Mouse (Mus musculus): ENCODE data around the gene Atg5. TPM values are rescaled to one million over a fixed set of nuclear protein-coding genes. Genes with fewer than 3 reads are reported as not detected.
A peak's percentile ranks its signal among the peaks of the same experiment; 100 is the strongest.
"Not testable (repeated sequence)": the region's sequence is repeated elsewhere in the genome, so short reads cannot be mapped to it uniquely, and the experiment has no call there.

The Atg5 gene
- polyA plus RNA-seq, 1 experiment from 2014 or later = 46.4 TPM

DNA sequence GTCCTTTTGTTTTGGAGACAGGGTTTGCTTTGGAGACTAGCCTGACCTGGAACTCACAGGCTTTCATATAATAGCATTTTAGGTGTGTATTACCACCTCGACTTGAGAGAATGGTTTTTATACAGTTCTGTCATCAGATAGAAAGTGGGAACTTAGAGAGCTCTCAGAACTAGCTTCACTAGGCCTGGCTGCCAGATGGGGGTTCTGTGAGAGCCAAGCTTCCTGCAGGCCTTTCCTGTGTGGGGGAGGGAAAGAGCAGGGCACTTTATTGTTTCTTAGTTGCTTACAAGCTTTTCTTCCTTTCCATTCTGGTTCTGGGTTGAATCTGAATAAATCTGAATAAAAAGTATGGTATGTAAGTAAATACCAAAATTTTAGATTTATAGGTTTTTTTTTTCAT lies 54.0 kb downstream of the Atg5 start:
- H3K9me3 ChIP-seq = no peaks in the 10 kb centered on the region
- H3K27me3 ChIP-seq = no peaks in the 10 kb centered on the region
- H3K36me3 ChIP-seq (replicated peaks) = 0 out of 2 replicates have a peak, but pooled peaks cover 6% of the 10 kb centered on the region
- no peak overlapping the region for H3K9ac ChIP-seq
- 87% methylated on average over 1 of the region's 1 CpGs for WGBS
- no peak for ATAC-seq (ENCODE audit: low FRiP score)
- peaks cover 6% of the 10 kb centered on the region; the same call in 1 of the 2 replicates for H3K4me1 ChIP-seq
- no peak overlapping the region for H3K4me3 ChIP-seq (replicated peaks)
- H3K4me2 ChIP-seq = no peak overlapping the region
- no peak overlapping the region for H3K27ac ChIP-seq

DNA sequence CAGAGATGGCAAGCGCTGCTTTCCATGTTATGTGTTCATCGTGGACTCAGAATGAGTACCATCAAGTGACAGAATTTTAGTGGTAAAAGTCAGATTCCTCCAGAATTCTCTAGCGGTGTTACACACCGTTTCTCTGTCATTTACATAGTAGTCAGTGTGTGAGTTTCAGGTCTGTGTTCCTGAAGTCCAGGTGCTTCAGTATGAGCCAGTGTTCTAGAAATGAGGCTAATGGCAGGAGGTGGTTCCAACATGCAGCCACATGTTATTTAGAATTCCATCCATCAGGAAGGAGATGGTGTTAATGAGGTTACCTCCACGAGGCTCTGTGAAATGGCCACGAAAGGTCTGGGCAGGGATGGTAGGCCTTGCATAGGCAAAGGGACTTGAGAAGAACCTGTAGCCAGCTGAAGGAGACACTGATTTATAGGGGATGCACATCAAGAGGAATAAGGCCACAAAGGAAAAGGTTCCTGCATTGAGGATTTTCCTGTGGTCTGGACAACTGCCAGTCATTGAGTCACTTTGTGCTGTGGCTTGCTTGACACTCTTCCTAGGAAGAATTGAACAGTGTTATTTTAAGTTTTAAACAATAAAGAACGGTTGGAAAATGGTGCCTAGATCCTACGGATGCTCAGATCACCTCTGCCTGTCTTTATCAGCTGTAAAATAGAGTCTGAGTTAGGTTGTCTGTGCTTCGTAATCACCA lies 55.1 kb downstream of the Atg5 start:
- no peak for ATAC-seq (ENCODE audit: low FRiP score)
- Histone ChIP-seq H3K9ac (no peak overlapping the region), H3K27ac (no peak overlapping the region), H3K4me3 (replicated peaks) (no peak overlapping the region), H3K36me3 (replicated peaks) (0 out of 2 replicates have a peak, but pooled peaks cover 6% of the 10 kb centered on the region), H3K4me2 (no peak overlapping the region), H3K9me3 (no peaks in the 10 kb centered on the region), H3K4me1 (peaks cover 6% of the 10 kb centered on the region; the same call in 1 of the 2 replicates), H3K27me3 (no peaks in the 10 kb centered on the region)
- 91% methylated on average over 9 of the region's 9 CpGs for WGBS

DNA sequence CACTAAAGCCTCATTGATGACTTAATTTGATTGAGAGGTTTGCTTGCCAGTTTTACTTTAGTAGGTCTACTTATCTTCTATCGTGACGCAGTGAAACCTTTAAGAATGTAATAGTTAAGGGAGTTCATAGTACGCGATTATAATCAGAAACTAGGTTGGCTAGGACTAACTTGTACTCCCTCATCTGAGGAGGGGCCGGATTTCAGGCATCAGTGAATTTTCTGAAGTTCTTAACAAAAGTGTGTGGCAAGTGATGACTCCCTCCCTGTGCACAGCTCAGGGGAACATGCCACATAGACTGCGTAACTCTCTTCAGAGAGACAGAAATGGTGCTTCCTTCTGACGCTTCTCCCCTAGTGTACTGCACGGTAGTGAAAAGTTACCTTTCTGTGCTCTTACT lies 55.7 kb downstream of the Atg5 start:
- Histone ChIP-seq H3K4me2 (no peak overlapping the region), H3K9ac (no peak overlapping the region), H3K27me3 (no peaks in the 10 kb centered on the region), H3K27ac (no peak overlapping the region), H3K9me3 (no peaks in the 10 kb centered on the region), H3K4me3 (replicated peaks) (no peak overlapping the region), H3K36me3 (replicated peaks) (0 out of 2 replicates have a peak, but pooled peaks cover 6% of the 10 kb centered on the region), H3K4me1 (peaks cover 6% of the 10 kb centered on the region; the same call in 1 of the 2 replicates)
- 93% methylated on average over 8 of the region's 8 CpGs for WGBS
- ATAC-seq (ENCODE audit: low FRiP score) = no peak

DNA sequence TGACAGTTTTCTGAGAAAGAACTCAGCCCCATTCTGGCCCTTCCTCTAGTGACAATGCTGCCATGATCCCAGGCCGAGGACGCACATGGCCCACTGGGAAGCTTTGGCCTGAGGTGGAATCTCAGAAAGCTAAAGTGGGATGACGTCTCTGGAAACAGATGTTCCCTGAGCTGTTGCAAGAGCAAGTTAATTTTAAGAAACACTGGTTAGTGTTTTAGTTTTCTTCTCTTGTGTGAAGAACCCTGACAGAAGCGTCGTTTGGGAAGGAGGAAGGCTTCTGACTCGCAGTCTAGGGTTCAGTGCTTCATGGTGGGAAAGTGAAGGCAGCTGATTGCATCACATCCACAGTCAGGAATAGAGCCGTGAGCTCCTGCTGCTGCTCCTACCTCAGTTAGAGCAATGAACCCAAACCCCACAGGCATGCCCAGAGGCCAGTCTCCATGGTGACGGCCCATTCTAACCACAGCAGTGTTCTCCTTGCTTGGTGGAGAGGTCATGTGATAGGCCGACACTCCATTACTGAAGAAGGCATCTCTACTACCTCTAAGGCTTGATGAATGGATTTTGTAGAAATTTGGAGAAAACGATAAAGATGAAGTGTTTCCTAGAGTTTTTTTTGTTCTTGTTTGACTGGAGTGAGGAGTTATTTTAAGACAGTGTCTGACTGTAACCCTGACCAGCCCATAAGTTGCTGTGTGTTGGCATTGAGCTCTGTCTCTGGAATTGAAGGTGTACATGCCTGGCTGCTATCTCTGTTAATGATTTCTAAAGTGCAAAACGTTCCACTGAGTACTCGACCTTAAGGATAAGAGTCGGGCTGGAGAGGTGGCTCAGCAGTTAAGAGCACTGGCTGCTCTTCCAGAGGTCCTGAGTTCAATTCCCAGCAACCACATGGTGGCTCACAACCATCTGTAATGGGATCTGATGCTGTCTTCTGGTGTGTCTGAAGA lies 57.7 kb downstream of the Atg5 start:
- H3K9me3 ChIP-seq = no peaks in the 10 kb centered on the region
- peak; percentile 41; the same call in 1 of the 2 replicates for ATAC-seq (ENCODE audit: low FRiP score)
- WGBS = 77% methylated on average over 13 of the region's 13 CpGs

DNA sequence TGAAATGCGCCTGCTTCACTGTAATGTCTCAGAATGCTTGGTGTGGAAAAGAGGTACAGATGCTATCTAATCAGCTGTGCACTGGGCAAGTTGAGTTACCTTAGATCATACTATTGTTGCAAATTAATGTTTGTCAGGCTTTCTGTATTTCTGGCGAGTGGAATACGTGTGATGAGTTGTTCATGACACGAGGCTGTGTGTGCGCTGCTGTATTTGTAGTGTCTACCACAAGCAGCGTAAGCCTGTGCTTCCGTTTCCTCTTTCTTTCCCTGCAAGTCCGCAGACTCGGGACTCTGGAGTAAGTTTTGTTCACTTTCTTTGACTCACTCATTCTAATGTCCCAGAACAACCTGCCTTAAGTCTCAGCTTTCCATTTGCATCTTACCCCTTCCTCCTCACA lies 58.9 kb downstream of the Atg5 start:
- no peak for ATAC-seq (ENCODE audit: low FRiP score)
- Histone ChIP-seq H3K27ac (no peak overlapping the region), H3K9me3 (no peaks in the 10 kb centered on the region), H3K4me1 (peaks cover 6% of the 10 kb centered on the region; the same call in 1 of the 2 replicates), H3K4me3 (replicated peaks) (no peak overlapping the region), H3K4me2 (no peak overlapping the region), H3K9ac (no peak overlapping the region), H3K27me3 (no peaks in the 10 kb centered on the region), H3K36me3 (replicated peaks) (no peaks in the 10 kb centered on the region)
- 92% methylated on average over 9 of the region's 9 CpGs for WGBS

More for the DNA sequence above, 57.7 kb downstream of the Atg5 start:
- no peak overlapping the region for H3K27ac ChIP-seq
- no peak overlapping the region for H3K4me3 ChIP-seq (replicated peaks)
- H3K36me3 ChIP-seq (replicated peaks) = 0 out of 2 replicates have a peak, but pooled peaks cover 2% of the 10 kb centered on the region
- H3K9ac ChIP-seq = no peak overlapping the region
- no peaks in the 10 kb centered on the region for H3K27me3 ChIP-seq
- H3K4me1 ChIP-seq = peaks cover 6% of the 10 kb centered on the region; the same call in 1 of the 2 replicates
- H3K4me2 ChIP-seq = no peak overlapping the region

DNA sequence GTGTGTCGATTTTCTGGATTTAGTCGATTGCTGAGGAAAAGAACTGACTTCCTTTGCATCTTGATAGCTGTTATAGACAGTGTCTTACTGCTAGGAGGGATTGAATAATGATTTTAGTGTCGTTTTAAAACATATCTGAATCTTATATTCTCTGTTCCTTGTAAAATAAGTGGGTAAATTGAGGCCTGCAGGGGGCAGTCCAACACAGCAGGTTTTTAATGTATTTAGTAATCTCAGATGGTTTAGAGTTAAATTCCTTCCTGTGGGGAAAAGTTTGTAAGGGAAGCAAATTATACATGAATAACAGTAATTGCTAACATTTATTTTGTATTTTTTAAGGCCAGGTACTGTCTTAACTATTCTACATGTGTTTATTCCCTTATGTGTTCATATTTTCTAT lies 60.2 kb downstream of the Atg5 start:
- WGBS = 76% methylated on average over 3 of the region's 3 CpGs
- H3K9ac ChIP-seq = no peak overlapping the region
- no peak for ATAC-seq (ENCODE audit: low FRiP score)
- peaks cover 6% of the 10 kb centered on the region; the same call in 1 of the 2 replicates for H3K4me1 ChIP-seq
- no peaks in the 10 kb centered on the region for H3K9me3 ChIP-seq
- H3K27me3 ChIP-seq = no peaks in the 10 kb centered on the region
- H3K27ac ChIP-seq = no peak overlapping the region
- H3K4me3 ChIP-seq (replicated peaks) = no peak overlapping the region
- H3K36me3 ChIP-seq (replicated peaks) = no peaks in the 10 kb centered on the region
- H3K4me2 ChIP-seq = no peak overlapping the region

DNA sequence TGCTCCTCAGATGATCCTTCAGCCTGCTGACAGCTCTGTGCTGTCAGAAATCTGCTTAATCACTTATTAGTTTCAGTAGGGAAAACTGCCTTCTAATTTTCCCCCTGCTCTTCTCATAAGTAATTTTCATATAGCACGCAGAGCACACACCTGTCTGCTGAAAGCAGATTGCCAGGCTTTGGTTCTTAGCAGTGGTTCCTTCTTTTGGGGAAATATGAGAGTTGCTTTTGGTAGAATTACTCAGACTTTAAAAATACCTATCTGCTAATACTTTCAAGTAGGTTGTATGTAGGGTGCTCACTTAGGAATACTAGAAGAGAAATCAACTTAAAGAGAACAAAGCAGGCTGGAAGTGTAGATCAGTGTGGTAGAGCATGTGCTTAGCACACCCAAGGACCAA lies 62.6 kb downstream of the Atg5 start:
- H3K9ac ChIP-seq = no peak overlapping the region
- no peaks in the 10 kb centered on the region for H3K27me3 ChIP-seq
- H3K4me1 ChIP-seq = peaks cover 4% of the 10 kb centered on the region; the same call in 1 of the 2 replicates
- no peaks in the 10 kb centered on the region for H3K9me3 ChIP-seq
- H3K4me2 ChIP-seq = no peak overlapping the region
- ATAC-seq (ENCODE audit: low FRiP score) = no peak
- H3K36me3 ChIP-seq (replicated peaks) = no peaks in the 10 kb centered on the region
- H3K4me3 ChIP-seq (replicated peaks) = no peak overlapping the region
- H3K27ac ChIP-seq = no peak overlapping the region
- 88% methylated on average over 1 of the region's 1 CpGs for WGBS

DNA sequence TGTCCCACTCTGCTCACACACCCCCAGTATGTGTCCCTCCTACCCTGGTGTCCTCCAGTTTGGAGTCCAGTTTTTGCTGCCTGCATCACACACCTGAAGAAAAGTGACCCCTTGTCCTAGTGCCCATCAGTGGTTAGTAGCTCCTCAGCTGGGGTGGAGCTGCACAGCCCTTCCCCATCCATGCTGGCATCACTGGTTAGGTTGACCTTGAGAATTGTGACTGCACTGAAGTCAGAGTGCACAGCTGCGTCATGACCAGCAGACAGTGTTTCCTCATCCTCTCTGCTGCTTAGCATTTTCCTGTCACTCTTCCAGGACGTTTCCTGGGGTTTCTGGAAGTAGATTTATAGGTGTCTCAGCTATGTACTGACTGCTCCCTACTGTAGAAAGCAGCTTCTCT lies 63.3 kb downstream of the Atg5 start:
- Histone ChIP-seq H3K4me2 (no peak overlapping the region), H3K27ac (no peak overlapping the region), H3K9ac (no peak overlapping the region), H3K4me1 (no peaks in the 10 kb centered on the region), H3K4me3 (replicated peaks) (no peak overlapping the region), H3K9me3 (no peaks in the 10 kb centered on the region), H3K36me3 (replicated peaks) (no peaks in the 10 kb centered on the region), H3K27me3 (no peaks in the 10 kb centered on the region)
- ATAC-seq (ENCODE audit: low FRiP score) = no peak
- 84% methylated on average over 2 of the region's 2 CpGs for WGBS

DNA sequence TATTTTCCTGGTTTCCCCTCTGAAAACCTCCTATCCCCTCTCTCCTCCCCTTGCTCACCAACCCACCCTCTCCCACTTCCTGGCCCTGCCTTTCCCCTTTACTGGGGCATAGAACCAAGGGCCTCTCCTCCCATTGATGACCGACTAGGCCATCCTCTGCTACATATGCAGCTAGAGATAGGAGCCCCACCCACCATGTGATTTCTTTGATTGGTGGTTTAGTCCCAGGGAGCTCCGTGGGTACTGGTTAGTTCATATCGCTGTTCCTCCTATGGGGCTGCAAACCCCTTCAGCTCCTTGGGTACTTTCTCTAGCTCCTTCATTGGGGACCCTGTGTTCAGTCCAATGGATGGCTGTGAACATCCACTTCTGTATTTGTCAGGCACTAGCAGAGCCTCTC lies 64.5 kb downstream of the Atg5 start:
- not testable (repeated sequence) for H3K27me3 ChIP-seq; H3K4me3 ChIP-seq (replicated peaks); H3K9ac ChIP-seq; H3K4me2 ChIP-seq; H3K36me3 ChIP-seq (replicated peaks); H3K4me1 ChIP-seq; H3K27ac ChIP-seq; H3K9me3 ChIP-seq; ATAC-seq (ENCODE audit: low FRiP score)
- 94% methylated on average over 3 of the region's 3 CpGs for WGBS

DNA sequence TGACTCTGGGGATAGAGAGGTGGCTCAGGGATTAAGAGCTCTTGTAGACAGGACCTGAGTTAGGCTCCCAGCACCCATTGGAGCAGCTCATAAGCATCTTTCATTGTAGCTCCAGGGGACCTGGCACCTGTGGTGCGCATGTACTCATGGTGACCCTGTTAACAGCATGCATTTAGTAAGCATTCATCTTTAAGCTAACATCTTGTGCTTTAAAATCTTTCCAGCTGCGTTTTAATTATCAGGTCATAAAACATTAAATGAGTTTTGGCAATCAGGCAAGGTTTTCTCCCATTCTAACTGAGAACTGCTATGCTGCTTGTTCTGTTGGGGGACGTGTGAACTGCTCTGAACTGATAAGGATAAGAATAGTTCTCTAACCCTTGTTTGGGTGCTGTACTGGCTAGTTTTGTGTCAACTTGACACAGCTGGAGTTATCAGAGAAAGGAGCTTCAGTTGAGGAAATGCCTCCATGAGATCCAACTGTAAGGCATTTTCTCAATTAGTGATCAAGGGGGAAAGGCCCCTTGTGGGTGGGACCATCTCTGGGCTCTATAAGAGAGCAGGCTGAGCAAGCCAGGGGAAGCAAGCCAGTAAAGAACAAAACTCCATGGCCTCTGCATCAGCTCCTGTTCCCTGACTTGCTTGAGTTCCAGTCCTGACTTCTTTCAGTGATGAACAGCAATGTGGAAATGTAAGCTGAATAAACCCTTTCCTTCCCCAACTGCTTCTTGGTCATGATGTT lies 68.7 kb downstream of the Atg5 start:
- not testable (repeated sequence) for ATAC-seq (ENCODE audit: low FRiP score); H3K4me1 ChIP-seq; H3K9me3 ChIP-seq; H3K4me3 ChIP-seq (replicated peaks); H3K4me2 ChIP-seq; H3K9ac ChIP-seq; H3K27ac ChIP-seq; H3K27me3 ChIP-seq; H3K36me3 ChIP-seq (replicated peaks)
- WGBS = 80% methylated on average over 3 of the region's 3 CpGs

DNA sequence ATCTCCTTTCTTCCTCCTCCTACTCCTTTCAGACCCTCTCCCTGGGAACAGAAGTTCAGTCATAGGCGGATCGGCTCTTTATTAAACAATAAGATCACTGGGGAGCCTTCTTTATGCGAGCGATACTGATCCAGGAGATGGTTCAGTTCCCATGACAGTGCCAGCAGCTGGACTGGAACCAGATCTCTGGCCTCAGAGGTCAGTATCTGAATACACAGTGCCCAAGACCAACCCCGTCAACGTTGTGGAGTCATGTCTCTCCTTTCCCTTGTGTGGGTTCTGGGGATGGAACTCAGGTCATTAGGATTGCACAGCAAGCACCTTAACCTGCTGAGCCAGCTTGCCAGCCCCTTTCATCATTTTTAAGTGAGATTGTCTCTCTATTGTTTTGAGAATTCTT lies 70.4 kb downstream of the Atg5 start:
- H3K4me3 ChIP-seq (replicated peaks) = no peak overlapping the region
- H3K4me1 ChIP-seq = peaks cover 5% of the 10 kb centered on the region
- WGBS = 63% methylated on average over 6 of the region's 6 CpGs
- no peak overlapping the region for H3K27ac ChIP-seq
- H3K9ac ChIP-seq = no peak overlapping the region
- no peaks in the 10 kb centered on the region for H3K9me3 ChIP-seq
- H3K36me3 ChIP-seq (replicated peaks) = no peaks in the 10 kb centered on the region
- H3K27me3 ChIP-seq = no peaks in the 10 kb centered on the region
- ATAC-seq (ENCODE audit: low FRiP score) = no peak
- no peak overlapping the region for H3K4me2 ChIP-seq

DNA sequence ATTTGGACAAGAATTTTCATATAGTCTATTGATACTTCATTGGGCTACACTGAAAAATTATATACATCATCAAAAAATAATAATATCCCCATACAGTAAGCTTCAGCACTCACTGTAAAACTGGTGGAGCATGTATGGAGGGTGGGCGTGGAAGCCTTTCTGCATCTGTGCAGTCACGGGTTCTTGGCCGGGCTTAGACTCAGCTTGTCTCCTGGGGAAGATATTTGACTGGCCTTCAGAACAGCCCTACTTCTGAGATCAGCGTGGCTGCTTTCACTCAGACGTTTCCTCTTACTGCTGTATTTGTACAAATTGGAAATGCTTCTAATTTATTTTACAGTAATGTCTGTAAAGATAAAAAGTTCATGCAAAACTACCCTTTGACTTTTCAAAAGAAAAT lies 71.2 kb downstream of the Atg5 start:
- no peaks in the 10 kb centered on the region for H3K36me3 ChIP-seq (replicated peaks)
- no peak for ATAC-seq (ENCODE audit: low FRiP score)
- no peak overlapping the region for H3K4me2 ChIP-seq
- H3K27me3 ChIP-seq = no peaks in the 10 kb centered on the region
- no peak overlapping the region for H3K27ac ChIP-seq
- no peaks in the 10 kb centered on the region for H3K9me3 ChIP-seq
- H3K4me3 ChIP-seq (replicated peaks) = no peak overlapping the region
- WGBS = 89% methylated on average over 5 of the region's 5 CpGs
- peaks cover 5% of the 10 kb centered on the region for H3K4me1 ChIP-seq
- H3K9ac ChIP-seq = no peak overlapping the region
